Comparison of ENCODE assay signal across 12 mouse cellular contexts in the genomic region with DNA sequence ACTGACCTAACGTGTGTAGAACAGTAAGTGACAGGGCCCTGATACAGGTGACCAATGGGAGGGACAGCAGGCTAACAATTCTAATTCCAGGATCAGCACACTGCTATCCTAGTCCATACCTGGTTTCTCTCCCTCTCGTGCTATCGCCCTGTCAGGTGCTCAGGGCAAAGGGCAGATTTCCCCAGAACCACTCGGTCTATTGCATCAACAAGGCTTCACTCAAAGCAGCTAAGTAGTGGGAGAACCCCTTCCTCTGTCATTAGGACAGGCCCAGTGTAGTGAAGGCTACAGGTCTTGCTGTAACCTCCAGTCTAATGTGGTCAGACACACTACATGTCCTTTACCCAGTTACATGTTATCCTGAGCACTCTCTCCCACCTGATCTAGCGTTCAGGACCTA.
"Had no signal": no experiment of that assay in that cellular context is flagged by ENCODE, and none has a peak within 500 bp of the region (broad histone marks: within the 10 kb centered on the region; RNA-seq: fewer than 3 reads in every experiment).

No protein-coding gene starts in this region.

- H3K4me2 ChIP-seq: hindbrain, embryonic 15.5 days; kidney, embryonic 15.5 days; limb, embryonic 15.5 days; lung, embryonic 15.5 days; midbrain, embryonic 12.5 days; neural tube, embryonic 13.5 days had no signal

- DNase-seq: kidney, adult 2 months; kidney, postnatal 14 days; layer of hippocampus, postnatal 36 days; spleen, adult 18-20 months; thymus, postnatal 36 days had no signal

- H3K27me3 ChIP-seq: hindbrain, embryonic 15.5 days; kidney, embryonic 15.5 days; neural tube, embryonic 13.5 days had no signal

- H3K9me3 ChIP-seq: hindbrain, embryonic 15.5 days; kidney, embryonic 15.5 days; limb, embryonic 15.5 days; lung, embryonic 15.5 days; midbrain, embryonic 12.5 days; neural tube, embryonic 13.5 days had no signal

- H3K9ac ChIP-seq: hindbrain, embryonic 15.5 days; kidney, embryonic 15.5 days; limb, embryonic 15.5 days; lung, embryonic 15.5 days; midbrain, embryonic 12.5 days; neural tube, embryonic 13.5 days had no signal

- H3K36me3 ChIP-seq: hindbrain, embryonic 15.5 days; kidney, embryonic 15.5 days; limb, embryonic 15.5 days; lung, embryonic 15.5 days; midbrain, embryonic 12.5 days; neural tube, embryonic 13.5 days had no signal

- H3K27ac ChIP-seq: hindbrain, embryonic 15.5 days; kidney, embryonic 15.5 days; limb, embryonic 15.5 days; lung, embryonic 15.5 days; midbrain, embryonic 12.5 days; neural tube, embryonic 13.5 days had no signal

- ATAC-seq: midbrain, embryonic 16.5 days had no signal

- H3K4me3 ChIP-seq: hindbrain, embryonic 15.5 days; kidney, embryonic 15.5 days; limb, embryonic 15.5 days; lung, embryonic 15.5 days; midbrain, embryonic 12.5 days; neural tube, embryonic 13.5 days had no signal
